Mouse (Mus musculus) limb, embryonic 15.5 days (tissue): ENCODE measurements around the gene Rapgefl1. TPM values are rescaled to one million over a fixed set of nuclear protein-coding genes. Genes with fewer than 3 reads are reported as not detected.
A peak's percentile ranks its signal among the peaks of the same experiment; 100 is the strongest.

Experiments used
- ATAC-seq: fragments of 200-750 bp; cut with Nextera tagmentation; 2 replicates; pipeline ENCODE4 v1.8.0; 2017; ENCODE audit warnings: low read depth, moderate TSS enrichment; ENCODE audit not compliant: insufficient number of reproducible peaks, low FRiP score, low TSS enrichment
- H3K27ac ChIP-seq: fragments of 300-500 bp; sonication (generic); 2 replicates; pipeline ENCODE4 v1.5.1; 2015; ENCODE audit warnings: moderate library complexity, mild to moderate bottlenecking, inconsistent platforms
- H3K27me3 ChIP-seq: fragments of 300-500 bp; sonication (generic); 2 replicates; pipeline ENCODE4 v1.6.1; 2015; ENCODE audit warnings: inconsistent platforms
- H3K36me3 ChIP-seq: fragments of 300-500 bp; sonication (generic); 2 replicates; pipeline ENCODE4 v1.6.1; 2015; ENCODE audit warnings: inconsistent platforms
- H3K4me1 ChIP-seq: fragments of 300-500 bp; sonication (generic); 2 replicates; pipeline ENCODE4 v1.6.1; 2015; ENCODE audit warnings: inconsistent platforms
- H3K4me2 ChIP-seq: fragments of 300-500 bp; sonication (generic); 2 replicates; pipeline ENCODE4 v1.6.1; 2015; ENCODE audit warnings: mild to moderate bottlenecking, inconsistent platforms
- H3K4me3 ChIP-seq: fragments of 300-500 bp; sonication (generic); 2 replicates; pipeline ENCODE4 v1.5.1; 2015; ENCODE audit warnings: mild to moderate bottlenecking, inconsistent platforms
- H3K9ac ChIP-seq: fragments of 300-500 bp; sonication (generic); 2 replicates; pipeline ENCODE4 v1.6.1; 2015; ENCODE audit warnings: inconsistent platforms
- H3K9me3 ChIP-seq: fragments of 300-500 bp; sonication (generic); 2 replicates; pipeline ENCODE4 v1.6.1; 2016; ENCODE audit warnings: inconsistent platforms
- WGBS: fragments of 180-500 bp; shearing (Covaris S2); methylation state at CpG from one replicate; pipeline ENCODE4 v1.1.7; 2015; 5-methylcytosine and 5-hydroxymethylcytosine counted together
- polyA plus RNA-seq: library from polyadenylated mRNA; unstranded; fragments of >200 nt; fragmentation: Nextera tagmentation; extraction: Ambion mirVana; gene quantifications from 2 replicates; pipeline ENCODE4 v1.2.1, GENCODE M21; 2015

Rapgefl1 gene
- polyA plus RNA-seq, 1 experiment from 2014 or later, result 11.1 TPM

DNA sequence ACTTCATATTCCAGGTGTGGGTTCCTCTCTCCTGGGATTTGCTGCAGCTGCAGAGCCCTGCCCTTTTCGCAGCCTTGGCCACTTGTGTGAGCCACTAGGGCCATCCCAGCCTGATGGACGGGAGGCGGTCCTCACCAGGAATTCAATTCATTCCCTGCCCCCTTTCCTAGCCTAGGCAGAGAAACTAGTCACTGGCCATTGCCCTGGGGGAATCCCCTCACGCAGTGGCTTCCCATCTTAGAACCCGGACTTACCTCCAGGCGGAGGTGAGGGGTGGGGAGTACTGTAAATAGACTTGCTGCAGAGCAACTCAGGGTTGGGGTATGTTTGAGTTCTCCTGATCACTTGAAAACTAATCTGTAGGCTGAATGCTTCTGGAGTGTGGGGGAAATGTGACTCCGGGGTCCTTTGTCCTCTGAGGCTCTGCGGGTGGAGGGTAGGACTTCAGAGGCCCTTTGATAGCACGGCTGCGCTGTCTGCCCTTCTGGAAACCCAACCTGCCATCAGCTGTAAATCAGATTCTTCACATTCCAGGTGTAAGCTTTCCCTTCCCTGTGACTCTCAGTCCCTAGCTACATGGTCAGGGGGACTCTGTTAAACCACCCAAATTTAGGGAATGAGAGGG, 66.1 kb downstream of the Rapgefl1 start:
- peaks cover 10% of the 10 kb centered on the region for H3K4me1 ChIP-seq
- no peaks in the 10 kb centered on the region for H3K27me3 ChIP-seq
- H3K4me2 ChIP-seq, result no peak overlapping the region
- WGBS, result 22% methylated on average over 10 of the region's 10 CpGs
- no peak overlapping the region for H3K9ac ChIP-seq
- ATAC-seq, result no peak
- H3K9me3 ChIP-seq, result no peaks in the 10 kb centered on the region
- peaks cover 54% of the 10 kb centered on the region for H3K36me3 ChIP-seq
- H3K4me3 ChIP-seq, result no peak overlapping the region
- H3K27ac ChIP-seq, result peak overlapping the region; percentile 29; the same call in 1 of the 2 replicates

Other genes starting within 250 kb of the Rapgefl1 start
- 86.7 and 87.1 TPM in 2 replicates for gene Ormdl3, start 249.4 kb upstream of the Rapgefl1 start, polyA plus RNA-seq
- not detected in 2 replicates for gene Lrrc3c, start 238.5 kb upstream of the Rapgefl1 start, polyA plus RNA-seq
- gene Gm12355, start 211.1 kb upstream of the Rapgefl1 start, polyA plus RNA-seq, result 0.64 and 1.1 TPM in 2 replicates
- not detected in 2 replicates for gene Gsdma3, start 210.4 kb upstream of the Rapgefl1 start, polyA plus RNA-seq
- not detected in 2 replicates for gene Gsdma2, start 190.0 kb upstream of the Rapgefl1 start, polyA plus RNA-seq
- 10.5 and 14.7 TPM in 2 replicates for gene Gsdma, start 172.4 kb upstream of the Rapgefl1 start, polyA plus RNA-seq
- gene Psmd3, start 154.2 kb upstream of the Rapgefl1 start, polyA plus RNA-seq, result 197 and 200 TPM in 2 replicates
- 0.10 TPM in 1 of 2 replicates, not detected in the other for gene Csf3, start 135.5 kb upstream of the Rapgefl1 start, polyA plus RNA-seq
- 47.6 and 48.3 TPM in 2 replicates for gene Med24, start 107.3 kb upstream of the Rapgefl1 start, polyA plus RNA-seq
- gene Thra, start 96.1 kb upstream of the Rapgefl1 start, polyA plus RNA-seq, result 38.4 and 39.6 TPM in 2 replicates
- 1.2 TPM in 2 replicates for gene Nr1d1, start 61.5 kb upstream of the Rapgefl1 start, polyA plus RNA-seq
- 22.9 and 25.8 TPM in 2 replicates for gene Msl1, start 41.3 kb upstream of the Rapgefl1 start, polyA plus RNA-seq
- 30.0 and 32.5 TPM in 2 replicates for gene Casc3, start 31.9 kb upstream of the Rapgefl1 start, polyA plus RNA-seq
- gene Wipf2, start 26.9 kb downstream of the Rapgefl1 start, polyA plus RNA-seq, result 4.1 and 4.2 TPM in 2 replicates
- gene Cdc6, start 71.0 kb downstream of the Rapgefl1 start, polyA plus RNA-seq, result 23.2 and 24.1 TPM in 2 replicates
- gene Rara, start 91.0 kb downstream of the Rapgefl1 start, polyA plus RNA-seq, result 43.9 and 51.7 TPM in 2 replicates
- 0.49 and 0.86 TPM in 2 replicates for gene Gjd3, start 146.2 kb downstream of the Rapgefl1 start, polyA plus RNA-seq
- 162 and 178 TPM in 2 replicates for gene Top2a, start 187.4 kb downstream of the Rapgefl1 start, polyA plus RNA-seq
- gene Igfbp4, start 204.5 kb downstream of the Rapgefl1 start, polyA plus RNA-seq, result 1,243 and 1,296 TPM in 2 replicates